Mouse (Mus musculus): ENCODE data around the gene Adamts7. TPM values are rescaled to one million over a fixed set of nuclear protein-coding genes. Genes with fewer than 3 reads are reported as not detected.

The Adamts7 gene
- polyA plus RNA-seq, 1 experiment from 2014 or later = 8.0 TPM

DNA sequence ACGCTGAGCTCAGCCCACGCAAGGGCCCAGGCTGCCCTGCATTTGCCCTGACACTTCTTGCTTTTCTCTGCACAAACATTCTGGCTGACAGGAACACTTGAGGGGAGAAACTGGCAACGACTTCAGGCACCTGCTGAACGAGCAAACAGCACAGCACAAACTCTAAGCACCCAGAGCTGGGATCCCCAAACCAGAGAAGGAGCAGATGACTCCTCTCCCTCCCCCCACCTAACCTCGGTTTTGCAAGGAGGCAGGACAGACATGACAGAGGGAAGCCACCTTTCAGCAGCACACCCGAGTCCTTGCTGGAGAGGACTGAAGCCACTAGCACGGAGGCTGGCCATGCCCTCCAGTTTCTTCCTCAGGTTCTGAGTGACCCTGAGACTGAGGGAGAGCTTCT lies 84.4 kb downstream of the Adamts7 start:
- Histone ChIP-seq H3K27ac (ENCODE audit: poor library complexity, severe bottlenecking) (peak overlapping the region; percentile 39; the same call in 1 of the 2 replicates), H3K27me3 (replicated peaks) (no peaks in the 10 kb centered on the region), H3K9ac (no peak overlapping the region), H3K4me1 (replicated peaks) (peaks cover 54% of the 10 kb centered on the region), H3K4me2 (no peak overlapping the region), H3K9me3 (replicated peaks) (no peaks in the 10 kb centered on the region), H3K4me3 (no peak overlapping the region), H3K36me3 (peaks cover 5% of the 10 kb centered on the region)
- no peak for ATAC-seq (ENCODE audit: insufficient number of reproducible peaks, low FRiP score)
- WGBS = 51% methylated on average over 7 of the region's 7 CpGs

DNA sequence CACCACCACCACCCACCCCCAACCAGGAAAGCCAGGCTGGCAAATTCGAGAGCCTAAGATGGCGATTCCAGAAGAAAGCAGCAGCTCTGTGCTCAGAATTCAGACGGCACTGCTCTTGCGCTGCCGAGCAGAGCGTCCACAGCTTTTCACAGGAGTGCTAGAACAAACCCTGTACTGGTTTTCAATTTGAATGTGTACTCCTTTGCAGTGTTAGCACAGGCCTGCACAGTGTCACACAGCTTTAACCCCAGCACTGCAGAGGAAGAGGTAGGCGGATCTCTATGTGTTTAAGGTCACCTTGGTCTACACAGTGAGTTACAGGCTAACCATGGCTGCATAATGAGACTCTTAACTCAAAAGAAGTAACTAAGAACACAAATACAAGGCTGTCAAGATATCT lies 85.5 kb downstream of the Adamts7 start:
- Histone ChIP-seq H3K9ac (no peak overlapping the region), H3K9me3 (replicated peaks) (no peaks in the 10 kb centered on the region), H3K4me1 (replicated peaks) (peaks cover 51% of the 10 kb centered on the region), H3K36me3 (peaks cover 5% of the 10 kb centered on the region), H3K4me3 (no peak overlapping the region), H3K27me3 (replicated peaks) (no peaks in the 10 kb centered on the region), H3K4me2 (peak overlapping the region; percentile 17), H3K27ac (ENCODE audit: poor library complexity, severe bottlenecking) (peak overlapping the region; percentile 48)
- ATAC-seq (ENCODE audit: insufficient number of reproducible peaks, low FRiP score) = no peak
- WGBS = 69% methylated on average over 7 of the region's 7 CpGs

DNA sequence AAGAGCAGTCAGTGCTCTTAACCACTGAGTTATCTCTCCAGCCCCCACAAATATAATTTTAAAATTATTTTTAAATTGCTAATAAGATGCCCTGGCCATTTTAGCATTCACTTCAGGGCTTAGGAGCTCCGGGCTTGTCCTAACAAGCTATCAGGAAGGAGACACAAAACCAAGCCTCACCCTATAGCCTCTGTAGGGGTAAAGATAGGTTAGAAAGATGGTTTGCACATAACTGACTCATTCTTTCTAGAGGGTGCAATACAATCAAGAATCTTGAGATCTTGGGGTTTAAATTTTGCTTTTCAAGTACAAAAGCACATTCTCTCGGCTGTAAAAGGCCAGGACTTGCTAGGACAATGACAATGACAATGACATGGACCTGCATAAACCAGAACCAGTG lies 86.2 kb downstream of the Adamts7 start:
- no peak overlapping the region for H3K4me3 ChIP-seq
- H3K4me1 ChIP-seq (replicated peaks) = peaks cover 51% of the 10 kb centered on the region
- H3K9ac ChIP-seq = no peak overlapping the region
- 72% methylated on average over 2 of the region's 2 CpGs for WGBS
- H3K9me3 ChIP-seq (replicated peaks) = no peaks in the 10 kb centered on the region
- peak overlapping the region; percentile 69; the same call in 1 of the 2 replicates for H3K27ac ChIP-seq (ENCODE audit: poor library complexity, severe bottlenecking)
- H3K36me3 ChIP-seq = peaks cover 5% of the 10 kb centered on the region
- no peak overlapping the region for H3K4me2 ChIP-seq
- no peaks in the 10 kb centered on the region for H3K27me3 ChIP-seq (replicated peaks)
- no peak for ATAC-seq (ENCODE audit: insufficient number of reproducible peaks, low FRiP score)

DNA sequence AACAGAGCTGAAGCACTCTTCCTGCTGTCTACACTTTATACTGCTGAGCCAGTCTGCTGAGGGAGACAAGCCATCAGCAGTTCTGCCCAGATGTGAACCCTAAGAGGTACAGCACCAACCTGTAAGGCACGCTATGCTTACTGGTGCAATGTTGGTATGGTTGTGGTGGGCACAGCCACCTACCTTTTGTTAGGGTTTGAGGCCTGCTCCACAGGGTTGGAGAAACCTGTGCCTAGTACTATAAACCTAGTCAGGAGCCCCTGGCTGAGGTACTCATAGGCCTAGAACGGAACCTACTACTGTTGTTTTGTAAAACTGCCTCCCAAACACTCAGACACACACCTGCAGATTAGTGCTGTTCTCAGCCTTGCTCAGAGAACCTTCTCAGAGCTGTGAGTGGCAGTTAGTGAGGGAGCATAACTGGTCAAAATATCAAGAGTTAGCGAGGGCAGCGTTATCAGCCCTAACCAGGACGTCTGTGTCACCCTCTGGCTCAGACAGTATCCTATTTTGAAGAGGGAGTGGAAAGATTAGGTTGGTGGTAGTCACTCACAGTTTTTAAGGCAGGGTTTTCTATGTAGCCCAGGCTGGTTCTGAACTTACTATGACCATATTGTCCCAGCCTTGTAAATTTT lies 87.4 kb downstream of the Adamts7 start:
- Histone ChIP-seq H3K4me1 (replicated peaks) (peaks cover 46% of the 10 kb centered on the region), H3K36me3 (peaks cover 5% of the 10 kb centered on the region), H3K9me3 (replicated peaks) (no peaks in the 10 kb centered on the region), H3K9ac (no peak overlapping the region), H3K27ac (ENCODE audit: poor library complexity, severe bottlenecking) (peak overlapping the region; percentile 69), H3K4me2 (0 out of 2 replicates have a peak overlapping the region, but pooled peaks have one; percentile 5), H3K4me3 (no peak overlapping the region), H3K27me3 (replicated peaks) (no peaks in the 10 kb centered on the region)
- 26% methylated on average over 5 of the region's 5 CpGs for WGBS
- peak; percentile 89 for ATAC-seq (ENCODE audit: insufficient number of reproducible peaks, low FRiP score)

DNA sequence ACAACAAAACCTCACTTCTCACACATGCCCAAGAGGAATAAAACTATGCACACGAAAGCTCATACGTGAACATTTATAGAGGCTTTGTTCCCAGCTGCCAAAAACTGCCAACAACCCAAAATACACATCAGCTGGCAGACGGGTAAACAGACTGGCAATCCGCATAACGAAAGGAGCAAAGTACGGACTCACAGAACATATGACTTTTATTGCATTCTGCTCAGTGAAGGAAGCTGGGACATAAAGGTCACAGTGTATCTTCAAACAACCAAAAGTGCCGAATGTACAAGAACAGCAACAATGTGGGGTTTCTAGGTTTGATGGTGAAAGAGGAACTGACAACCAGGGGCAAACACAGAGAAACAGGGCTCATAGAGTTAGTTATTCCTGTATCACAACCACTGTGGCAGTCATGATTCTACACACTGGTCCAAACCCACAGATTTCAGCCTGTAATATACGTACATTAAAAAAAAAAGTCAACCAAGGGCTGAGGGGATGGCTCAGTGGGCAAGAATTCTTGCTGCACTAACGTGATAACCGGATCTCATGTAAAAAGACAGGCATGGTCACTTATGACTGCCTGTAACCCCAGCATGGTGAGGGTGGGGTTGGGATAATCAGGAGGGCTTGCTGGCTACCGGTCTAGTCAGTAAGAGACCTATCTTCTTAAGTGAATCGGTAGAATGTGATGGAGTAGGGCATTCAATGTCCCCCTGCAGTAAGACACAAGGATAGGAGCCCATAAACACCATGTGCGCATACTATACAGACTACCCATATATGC lies 88.3 kb downstream of the Adamts7 start:
- no peak overlapping the region for H3K4me2 ChIP-seq
- 78% methylated on average over 13 of the region's 13 CpGs for WGBS
- peaks cover 5% of the 10 kb centered on the region for H3K36me3 ChIP-seq
- peaks cover 45% of the 10 kb centered on the region for H3K4me1 ChIP-seq (replicated peaks)
- H3K27me3 ChIP-seq (replicated peaks) = no peaks in the 10 kb centered on the region
- no peaks in the 10 kb centered on the region for H3K9me3 ChIP-seq (replicated peaks)
- no peak overlapping the region for H3K4me3 ChIP-seq
- H3K27ac ChIP-seq (ENCODE audit: poor library complexity, severe bottlenecking) = 0 out of 2 replicates have a peak overlapping the region, but pooled peaks have one; percentile 16
- H3K9ac ChIP-seq = no peak overlapping the region
- no peak for ATAC-seq (ENCODE audit: insufficient number of reproducible peaks, low FRiP score)

DNA sequence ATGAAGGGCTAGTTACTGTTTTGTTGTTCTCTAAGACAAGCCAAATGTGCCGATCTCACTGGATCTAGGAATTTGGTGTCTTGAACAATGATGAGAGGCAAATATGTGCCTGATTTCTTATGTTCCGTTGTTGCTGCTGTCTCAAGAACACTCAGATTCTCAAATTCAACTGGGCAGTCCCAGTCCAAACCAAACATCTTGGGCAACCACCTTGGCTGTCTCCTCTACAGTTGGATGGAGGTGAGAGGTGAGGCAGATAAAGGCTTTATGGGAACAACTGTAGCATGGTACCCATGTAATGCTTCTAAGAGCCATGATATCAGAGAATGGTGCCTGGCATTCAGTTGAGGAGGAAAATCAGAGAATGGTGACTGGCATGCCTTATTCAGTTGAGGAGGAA lies 90.3 kb downstream of the Adamts7 start:
- Histone ChIP-seq H3K4me1 (replicated peaks) (peaks cover 50% of the 10 kb centered on the region), H3K9ac (no peak overlapping the region), H3K4me2 (no peak overlapping the region), H3K9me3 (replicated peaks) (no peaks in the 10 kb centered on the region), H3K27me3 (replicated peaks) (no peaks in the 10 kb centered on the region), H3K27ac (ENCODE audit: poor library complexity, severe bottlenecking) (no peak overlapping the region), H3K36me3 (no peaks in the 10 kb centered on the region), H3K4me3 (no peak overlapping the region)
- 86% methylated on average over 2 of the region's 2 CpGs for WGBS
- ATAC-seq (ENCODE audit: insufficient number of reproducible peaks, low FRiP score) = no peak

DNA sequence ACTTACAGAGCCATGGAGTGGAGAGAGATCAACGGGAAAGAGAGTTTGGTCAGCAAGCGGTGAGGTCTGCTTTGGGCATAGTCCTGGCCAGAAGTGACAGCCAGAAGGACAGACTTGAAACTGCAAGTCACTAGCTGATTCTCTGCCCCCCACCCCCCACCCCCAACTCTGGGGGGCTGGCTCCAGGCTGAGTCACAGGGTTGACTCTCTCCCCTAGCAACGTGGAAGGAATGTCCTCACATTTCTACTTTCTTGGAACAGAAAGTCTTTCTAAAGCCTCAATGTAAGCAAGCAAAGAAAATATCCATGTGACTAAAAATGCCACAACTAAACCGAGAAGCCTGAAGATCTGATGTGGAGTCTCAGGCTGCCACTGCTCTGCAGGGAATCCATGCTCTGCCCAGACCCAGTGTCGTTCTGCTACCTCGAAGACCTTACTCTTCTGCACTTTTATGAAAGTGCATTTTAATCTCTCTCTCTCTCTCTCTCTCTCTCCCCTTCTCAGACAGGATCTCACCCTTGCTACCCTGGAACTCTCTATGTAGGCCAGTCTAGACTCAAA lies 93.1 kb downstream of the Adamts7 start:
- Histone ChIP-seq H3K4me2 (no peak overlapping the region), H3K4me1 (replicated peaks) (peaks cover 52% of the 10 kb centered on the region), H3K36me3 (no peaks in the 10 kb centered on the region), H3K9me3 (replicated peaks) (no peaks in the 10 kb centered on the region), H3K9ac (no peak overlapping the region), H3K27me3 (replicated peaks) (no peaks in the 10 kb centered on the region), H3K27ac (ENCODE audit: poor library complexity, severe bottlenecking) (no peak overlapping the region), H3K4me3 (no peak overlapping the region)
- WGBS = 33% methylated on average over 6 of the region's 6 CpGs
- no peak; the same call in 1 of the 2 replicates for ATAC-seq (ENCODE audit: insufficient number of reproducible peaks, low FRiP score)

DNA sequence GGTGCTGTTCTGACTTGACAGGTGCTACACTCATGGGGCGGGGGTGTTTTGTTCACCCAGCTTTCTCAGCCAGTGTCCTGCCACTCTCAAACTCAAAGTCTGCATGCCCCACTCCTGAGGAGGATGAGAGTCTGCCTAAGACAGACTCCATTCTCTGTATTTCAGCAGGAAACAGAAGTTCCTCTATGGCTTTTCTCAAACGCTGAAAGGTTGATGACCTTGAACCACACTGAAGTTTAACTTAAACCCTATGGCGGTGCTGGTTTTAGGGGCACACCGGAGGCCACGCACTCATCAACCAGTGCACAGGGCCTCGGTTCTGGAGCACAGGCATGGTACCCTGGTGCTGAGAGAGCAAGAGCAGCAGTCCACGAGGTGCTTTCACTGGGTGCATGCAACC lies 94.4 kb downstream of the Adamts7 start:
- Histone ChIP-seq H3K9ac (0 out of 2 replicates have a peak overlapping the region, but pooled peaks have one; percentile 20), H3K36me3 (no peaks in the 10 kb centered on the region), H3K4me3 (no peak overlapping the region), H3K4me2 (no peak overlapping the region), H3K9me3 (replicated peaks) (no peaks in the 10 kb centered on the region), H3K27ac (ENCODE audit: poor library complexity, severe bottlenecking) (no peak overlapping the region), H3K4me1 (replicated peaks) (peaks cover 56% of the 10 kb centered on the region), H3K27me3 (replicated peaks) (no peaks in the 10 kb centered on the region)
- WGBS = 59% methylated on average over 7 of the region's 7 CpGs
- no peak for ATAC-seq (ENCODE audit: insufficient number of reproducible peaks, low FRiP score)

Other genes with a start within 250 kb of the Adamts7 start
- 37.4 and 39.3 TPM in 2 replicates for gene Ctsh, start 108.9 kb upstream of the Adamts7 start, polyA plus RNA-seq (2016; fragmentation: Nextera tagmentation; extraction: Ambion mirVana)
- gene Morf4l1, start 48.3 kb upstream of the Adamts7 start, polyA plus RNA-seq (2016; fragmentation: Nextera tagmentation; extraction: Ambion mirVana) = 385 and 388 TPM in 2 replicates
- 7.8 and 7.9 TPM in 2 replicates for gene Tbc1d2b, start 107.7 kb downstream of the Adamts7 start, polyA plus RNA-seq (2016; fragmentation: Nextera tagmentation; extraction: Ambion mirVana)